In the genomic region with DNA sequence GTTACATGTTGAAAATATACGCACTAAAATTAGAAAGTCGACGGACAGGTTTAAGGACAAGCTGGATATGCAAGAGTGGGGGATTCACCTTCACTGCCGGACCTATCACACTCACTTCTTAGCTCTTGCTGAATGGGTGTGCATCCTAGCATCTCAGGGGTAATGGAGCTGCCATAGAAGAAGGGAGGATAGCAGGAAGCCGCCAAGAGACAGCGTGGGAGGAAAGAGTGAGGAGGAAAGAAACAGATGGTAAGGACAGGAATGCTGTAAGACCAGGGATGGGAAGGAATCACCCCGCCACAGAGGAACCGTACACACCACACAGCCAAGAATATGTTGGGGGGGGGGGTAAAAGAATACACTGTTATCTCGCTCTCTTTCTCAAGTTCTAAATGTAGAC, we compare ENCODE assay signal across 32 mouse cellular contexts. TPM values are rescaled to one million over a fixed set of nuclear protein-coding genes. Genes with fewer than 3 reads are reported as not detected.
DNase-seq lines count a peak whose midpoint lies in the region; ATAC-seq and TF ChIP-seq lines count a peak whose summit lies in the region.
"Had no signal": no experiment of that assay in that cellular context is flagged by ENCODE, and none has a peak within 500 bp of the region (broad histone marks: within the 10 kb centered on the region; RNA-seq: fewer than 3 reads in every experiment).

No protein-coding gene starts in this region.

- ATAC-seq in kidney, postnatal 0 days (replicated peaks; ENCODE audit: low FRiP score, low read depth) = no peak
- no peak for ATAC-seq in kidney, embryonic 14.5 days (ENCODE audit: low FRiP score, low TSS enrichment)
- ATAC-seq in erythroblast, adult 5-6 weeks (replicated peaks; ENCODE audit: low FRiP score, poor library complexity, severe bottlenecking) = no peak
- no peak for ATAC-seq in erythroid progenitor cell, adult 5-6 weeks (replicated peaks; ENCODE audit: low FRiP score, poor library complexity, severe bottlenecking)
- ATAC-seq: CD4-positive, CD25-positive, alpha-beta regulatory T cell, adult 4 months; forebrain, embryonic 16.5 days; hindbrain, postnatal 0 days; intestine, embryonic 16.5 days; lung, postnatal 0 days had no signal

- DNase-seq in kidney, postnatal 0 days (ENCODE audit: low spot score) = peak; percentile 11
- peak; percentile 43 to 49 for DNase-seq in frontal cortex, postnatal 36 days (ENCODE audit: low spot score in 2 of 2)
- peak; percentile 45 for DNase-seq in left cerebral cortex, postnatal 36 days (ENCODE audit: low spot score in 2 of 2)
- DNase-seq in telencephalon, adult 2 months (ENCODE audit: low read depth, low spot score) = peak; percentile 77
- DNase-seq: adrenal gland, postnatal 25 days; cerebellum, adult 9-10 months; gastrocnemius, postnatal 10 days; kidney, adult 9 months; kidney, postnatal 4 days; layer of hippocampus, adult 9-11 months had no signal

- H3K27me3 ChIP-seq in kidney, postnatal 0 days (ENCODE audit: insufficient read depth, low read length) = no peaks in the 10 kb centered on the region
- H3K27me3 ChIP-seq in kidney, embryonic 14.5 days (ENCODE audit: control insufficient read depth, insufficient read depth, low read length) = no peaks in the 10 kb centered on the region
- H3K27me3 ChIP-seq: midbrain, embryonic 12.5 days had no signal

- H3K9me3 ChIP-seq in kidney, postnatal 0 days (replicated peaks; ENCODE audit: low read length) = no peaks in the 10 kb centered on the region
- H3K9me3 ChIP-seq in kidney, embryonic 14.5 days (ENCODE audit: control insufficient read depth, low read length) = no peaks in the 10 kb centered on the region
- H3K9me3 ChIP-seq: midbrain, embryonic 12.5 days had no signal

- WGBS in kidney, postnatal 0 days = 66% methylated on average over 9 of the region's 9 CpGs
- 80% methylated on average over 9 of the region's 9 CpGs for WGBS in kidney, embryonic 14.5 days

- H3K36me3 ChIP-seq in kidney, postnatal 0 days (ENCODE audit: insufficient read depth, low read length) = no peaks in the 10 kb centered on the region
- H3K36me3 ChIP-seq in kidney, embryonic 14.5 days (ENCODE audit: control insufficient read depth, insufficient read depth, low read length) = no peaks in the 10 kb centered on the region
- H3K36me3 ChIP-seq: midbrain, embryonic 12.5 days had no signal

- H3K4me2 ChIP-seq in kidney, postnatal 0 days (ENCODE audit: low read length) = no peak overlapping the region
- H3K4me2 ChIP-seq in kidney, embryonic 14.5 days (replicated peaks; ENCODE audit: low read depth, low read length) = no peak overlapping the region
- H3K4me2 ChIP-seq: heart, embryonic 11.5 days; midbrain, embryonic 12.5 days had no signal

- intact Hi-C loops in left cerebral cortex, postnatal 36 days (cut with DNase I) = no loop called here

- no peak overlapping the region for H3K9ac ChIP-seq in kidney, postnatal 0 days (ENCODE audit: low read depth, low read length)
- no peak overlapping the region for H3K9ac ChIP-seq in kidney, embryonic 14.5 days (ENCODE audit: low read depth, low read length)
- H3K9ac ChIP-seq: midbrain, embryonic 12.5 days had no signal

- TF ChIP-seq CTCF in kidney, postnatal 0 days (IDR thresholded peaks at IDR 0.05; ENCODE audit: low read depth) = no peak

- no peaks in the 10 kb centered on the region for H3K4me1 ChIP-seq in kidney, postnatal 0 days (replicated peaks; ENCODE audit: insufficient read depth, low read length)
- H3K4me1 ChIP-seq in kidney, embryonic 14.5 days (ENCODE audit: control insufficient read depth, insufficient read depth, low read length) = no peaks in the 10 kb centered on the region
- H3K4me1 ChIP-seq: midbrain, embryonic 12.5 days had no signal

- no peak overlapping the region for H3K27ac ChIP-seq in kidney, postnatal 0 days
- H3K27ac ChIP-seq in kidney, embryonic 14.5 days (ENCODE audit: low read depth, low read length) = no peak overlapping the region
- H3K27ac ChIP-seq: hindbrain, postnatal 0 days; midbrain, embryonic 12.5 days; stomach, postnatal 0 days had no signal

- no peak overlapping the region for H3K4me3 ChIP-seq in kidney, postnatal 0 days (replicated peaks; ENCODE audit: low read depth, low read length)
- no peak overlapping the region for H3K4me3 ChIP-seq in kidney, embryonic 14.5 days (ENCODE audit: low read length)
- H3K4me3 ChIP-seq: midbrain, embryonic 12.5 days had no signal

RNA-seq across cellular contexts. Expression of gene Gm10217, which starts 1.1 kb away (rescaled TPM):
- not detected in 2 replicates for polyA plus RNA-seq in kidney, postnatal 0 days (2015; fragmentation: Nextera tagmentation; extraction: Ambion mirVana)
- not detected in 2 replicates for polyA plus RNA-seq in kidney, embryonic 14.5 days (2014; fragmentation: Nextera tagmentation; extraction: Ambion mirVana)
- not detected for total RNA-seq in left cerebral cortex, postnatal 36 days (2021)
- total RNA-seq in erythroblast, adult 5-6 weeks (2015; ENCODE audit: low replicate concordance) = not detected in 2 replicates
- total RNA-seq in erythroblast, adult 5-6 weeks (2017; ENCODE audit: low replicate concordance) = not detected in 2 replicates
- total RNA-seq in erythroid progenitor cell, adult 5-6 weeks (2015; ENCODE audit: low replicate concordance) = not detected in 2 replicates
- not detected in 2 replicates for total RNA-seq in erythroid progenitor cell, adult 5-6 weeks (2017; ENCODE audit: low replicate concordance)
- total RNA-seq: adrenal gland, postnatal 25 days; gastrocnemius, postnatal 10 days; granulocyte monocyte progenitor cell, adult 5-6 weeks; hindbrain, postnatal 0 days; liver, adult 2 months; megakaryocyte progenitor cell, adult 5-6 weeks; neutrophil, adult 5-6 weeks had no signal
- polyA plus RNA-seq: CD4-positive, CD25-positive, alpha-beta regulatory T cell, adult 4 months; embryonic facial prominence, embryonic 14.5 days; forebrain, embryonic 16.5 days; heart, embryonic 11.5 days; heart, postnatal 0 days; hindbrain, embryonic 11.5 days; hindbrain, postnatal 0 days; intestine, embryonic 16.5 days; limb, embryonic 11.5 days; liver, adult 2 months; liver, embryonic 16.5 days; lung, postnatal 0 days; midbrain, embryonic 12.5 days; stomach, postnatal 0 days; thymus, postnatal 0 days; urinary bladder, adult 2 months had no signal

Comparison
In these comparisons a context has a peak if more than half of its experiments do, and no peak if none do; other contexts are left out.
1. DNase-seq: peak in every context shown above with its lines; median percentile 77 in telencephalon, adult 2 months; 46 in frontal cortex, postnatal 36 days; 45 in left cerebral cortex, postnatal 36 days; 11 in kidney, postnatal 0 days.